Mouse (Mus musculus): Measurements from ENCODE around the gene Mtrf1.
"Not testable (repeated sequence)": the region's sequence is repeated elsewhere in the genome, so short reads cannot be mapped to it uniquely, and the experiment has no call there.

GRCm38 (mm10) chr14:79426730-79427365, 29.3 kb downstream of the Mtrf1 start:
- not testable (repeated sequence) for TF ChIP-seq POLR2A, CTCF (IDR thresholded peaks at IDR 0.05; ENCODE audit: extremely low read depth, insufficient read depth, low read length)

All from cortical plate, adult 2 months (tissue).